Mouse (Mus musculus) small intestine, adult 2 months (tissue): ENCODE data around the gene Mterf1a.

ENCODE experiments used
- CTCF ChIP-seq: fragments of 200-500 bp; IDR thresholded peaks from 2 replicates; pipeline ENCODE4 v1.5.1; 2012; ENCODE audit warnings: low read depth, mild to moderate bottlenecking, control low read depth, inconsistent platforms, low read length, moderate library complexity, mixed read lengths; ENCODE audit not compliant: insufficient replicate concordance, insufficient read length; ENCODE audit errors: extremely low read depth
- POLR2A ChIP-seq: fragments of 200-500 bp; IDR thresholded peaks from 2 replicates; pipeline ENCODE4 v1.6.1; 2012; ENCODE audit warnings: low read depth, mild to moderate bottlenecking, control low read depth, inconsistent platforms, low read length, moderate library complexity

DNA sequence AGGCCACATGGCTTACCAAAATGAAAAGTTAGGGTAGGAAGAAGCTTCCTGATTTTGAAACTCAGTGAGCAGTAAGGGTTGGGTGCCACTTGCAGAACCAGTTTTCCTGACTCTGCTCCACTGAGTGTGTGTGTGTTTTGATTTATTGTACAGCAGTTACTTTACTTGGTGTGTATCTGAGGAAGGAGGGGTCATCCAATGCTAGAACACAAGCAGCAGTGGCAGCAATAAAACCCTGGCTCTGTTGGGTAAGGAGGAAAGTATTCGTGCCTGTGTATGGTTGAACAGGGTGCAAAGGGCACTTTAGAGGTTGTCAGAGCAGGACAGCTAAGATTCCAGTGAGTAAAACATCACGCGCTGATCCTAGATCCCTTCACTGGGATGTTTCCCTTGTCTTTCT, 45.2 kb upstream of the Mterf1a start:
- TF ChIP-seq CTCF = no peak
- TF ChIP-seq POLR2A = no peak
